Mouse (Mus musculus) olfactory bulb, adult 2 months (tissue): ENCODE measurements at regions not wholly inside any gene's neighbourhood (a gene's known extent, or its start where the extent isn't known, plus 50 kb on each side); places are given as distances from the start of the nearest gene placed in this dataset.

Experiments
- CTCF ChIP-seq: fragments of 200-500 bp; IDR thresholded peaks from 2 replicates; pipeline ENCODE4 v1.5.1; 2012; ENCODE audit warnings: low read depth, mild to moderate bottlenecking, low read length, moderate library complexity; ENCODE audit not compliant: insufficient read depth
- POLR2A ChIP-seq: fragments of 200-500 bp; IDR thresholded peaks from 2 replicates; pipeline ENCODE4 v1.6.1; 2012; ENCODE audit warnings: mild to moderate bottlenecking, low read depth, low read length, moderate library complexity; ENCODE audit not compliant: insufficient read depth

DNA sequence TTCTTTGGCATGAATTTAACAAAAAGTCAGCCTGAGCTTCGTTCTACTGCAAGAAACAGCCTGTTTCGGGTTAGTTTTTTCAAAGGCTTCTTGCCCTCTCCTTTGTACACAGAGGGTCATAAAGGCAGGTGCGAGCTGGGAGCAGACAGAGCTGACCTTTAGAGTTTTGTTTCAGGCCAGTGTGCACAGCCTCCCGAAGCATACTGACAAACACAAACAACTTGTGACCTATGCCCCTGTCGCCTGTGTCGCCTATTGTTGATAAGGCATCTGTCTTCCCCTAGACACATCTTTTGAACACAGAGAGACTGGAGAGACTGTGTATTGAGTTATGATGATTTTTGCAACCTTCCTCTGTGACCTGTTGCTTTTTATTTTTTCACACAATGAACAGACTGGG, 216.2 kb downstream of the Foxa2 start:
- TF ChIP-seq POLR2A (no peak), CTCF (no peak)
